Mouse (Mus musculus) ovary, adult 2 months (tissue): Measurements from ENCODE around the gene Cnot9. TPM values are rescaled to one million over a fixed set of nuclear protein-coding genes. Genes with fewer than 3 reads are reported as not detected.

Source experiments
- polyA plus RNA-seq: library from polyadenylated mRNA; depleted of rRNA; stranded (reverse); fragments of >200 nt; gene quantifications from 2 replicates; pipeline ENCODE4 v1.2.3, GENCODE M21; 2012; rRNA removed

Cnot9 gene
- polyA plus RNA-seq: 21.1 and 26.1 TPM in 2 replicates

GRCm38 (mm10) chr1:74505721-74506464 lies at the start of gene Cnot9:
Gene Cnot9, plus strand, starts transcription at chr1:74506058.

DNA sequence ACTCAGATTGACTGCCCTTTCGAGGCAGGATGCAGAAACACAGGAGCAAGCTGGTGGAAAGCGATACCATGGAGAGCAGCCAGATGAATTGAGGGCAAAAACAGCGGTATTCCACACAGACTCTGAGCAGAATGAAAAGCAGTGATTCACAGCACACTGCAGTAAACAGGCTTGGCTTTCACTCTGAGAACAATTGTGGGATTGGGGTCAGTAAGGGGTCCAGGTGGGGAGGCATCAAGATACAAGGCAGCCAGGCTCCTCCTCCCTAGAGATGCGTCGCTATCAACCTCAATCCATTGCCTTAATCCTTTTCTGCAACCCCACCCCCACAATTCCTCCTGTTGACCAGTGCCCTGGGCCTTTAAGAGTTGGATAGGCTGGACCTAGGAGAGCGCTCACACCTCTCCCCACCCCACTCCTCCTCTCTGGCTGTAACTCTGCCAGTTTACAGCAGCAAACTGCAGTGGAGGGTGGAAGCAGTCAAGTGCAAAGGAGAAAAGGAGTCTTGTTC lies 36.6 kb downstream of the Cnot9 start, which contains the start of gene Plcd4:
Gene Plcd4, plus strand, starts transcription at position 438 of the 511 bp plus-strand sequence.

DNA sequence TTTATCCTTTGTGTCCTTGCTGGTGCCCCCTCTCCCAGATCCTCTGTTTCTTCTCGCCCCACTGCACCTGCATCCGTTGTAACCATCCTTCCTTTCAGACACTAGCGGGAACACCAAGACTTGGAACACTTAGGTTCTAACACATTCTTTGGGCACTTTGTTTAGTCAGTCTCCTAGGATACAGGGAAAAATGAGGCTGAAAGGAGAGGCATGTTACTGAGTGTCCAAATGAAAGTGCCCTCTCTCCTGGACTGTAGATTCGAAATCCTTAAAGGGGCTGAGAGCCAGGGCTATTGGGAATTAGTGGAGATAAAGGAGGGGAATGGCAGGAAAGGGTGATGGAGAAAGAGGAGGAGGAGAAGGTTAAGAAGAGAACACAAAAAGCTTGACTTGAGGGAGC lies 38.3 kb downstream of the Cnot9 start, which contains the start of gene Usp37:
Gene Usp37, minus strand, starts transcription at position 101 of the 400 bp plus-strand sequence.

Other genes with a start within 250 kb of the Cnot9 start
- 3.9 and 4.9 TPM in 2 replicates for gene Gpbar1, start 227.5 kb upstream of the Cnot9 start, polyA plus RNA-seq
- 215 and 265 TPM in 2 replicates for gene Aamp, start 221.3 kb upstream of the Cnot9 start, polyA plus RNA-seq
- gene Pnkd, start 221.1 kb upstream of the Cnot9 start, polyA plus RNA-seq: 70.9 and 78.6 TPM in 2 replicates
- gene Tmbim1, start 200.4 kb upstream of the Cnot9 start, polyA plus RNA-seq: 205 and 273 TPM in 2 replicates
- 7.0 and 7.4 TPM in 2 replicates for gene Catip, start 143.9 kb upstream of the Cnot9 start, polyA plus RNA-seq
- gene Slc11a1, start 130.9 kb upstream of the Cnot9 start, polyA plus RNA-seq: 38.4 and 39.4 TPM in 2 replicates
- gene Ctdsp1, start 114.5 kb upstream of the Cnot9 start, polyA plus RNA-seq: 176 and 180 TPM in 2 replicates
- gene Vil1, start 96.7 kb upstream of the Cnot9 start, polyA plus RNA-seq: 1.8 and 2.7 TPM in 2 replicates
- 0.21 and 0.50 TPM in 2 replicates for gene Plcd4, start 36.8 kb downstream of the Cnot9 start, polyA plus RNA-seq
- 4.1 and 4.5 TPM in 2 replicates for gene Usp37, start 38.2 kb downstream of the Cnot9 start, polyA plus RNA-seq
- gene Zfp142, start 82.2 kb downstream of the Cnot9 start, polyA plus RNA-seq: 21.2 and 24.4 TPM in 2 replicates
- gene Bcs1l, start 82.2 kb downstream of the Cnot9 start, polyA plus RNA-seq: 13.9 and 19.8 TPM in 2 replicates
- 65.0 and 80.2 TPM in 2 replicates for gene Rnf25, start 95.3 kb downstream of the Cnot9 start, polyA plus RNA-seq
- 25.1 and 31.3 TPM in 2 replicates for gene Stk36, start 95.4 kb downstream of the Cnot9 start, polyA plus RNA-seq
- gene Ttll4, start 155.7 kb downstream of the Cnot9 start, polyA plus RNA-seq: 21.6 and 31.2 TPM in 2 replicates
- 14.9 and 15.1 TPM in 2 replicates for gene Cyp27a1, start 207.5 kb downstream of the Cnot9 start, polyA plus RNA-seq
- gene Prkag3, start 243.2 kb downstream of the Cnot9 start, polyA plus RNA-seq: 0.44 and 0.79 TPM in 2 replicates